Mouse (Mus musculus): ENCODE results near the gene Bdh1. TPM values are rescaled to one million over a fixed set of nuclear protein-coding genes. Genes with fewer than 3 reads are reported as not detected.
"Not testable (repeated sequence)": the region's sequence is repeated elsewhere in the genome, so short reads cannot be mapped to it uniquely, and the experiment has no call there.

Bdh1 gene
- polyA plus RNA-seq, 1 experiment from 2014 or later: 132 TPM

- Histone ChIP-seq H3K9ac (replicated peaks) (no peak overlapping the region), H3K27ac (replicated peaks) (no peak overlapping the region), H3K36me3 (peaks cover 38% of the 10 kb centered on the region), H3K27me3 (no peaks in the 10 kb centered on the region), H3K4me3 (no peak overlapping the region), H3K4me1 (peaks cover 4% of the 10 kb centered on the region), H3K9me3 (no peaks in the 10 kb centered on the region), H3K4me2 (replicated peaks) (no peak overlapping the region)
- no peak for ATAC-seq (replicated peaks)
- WGBS: 86% methylated on average over 4 of the region's 4 CpGs
Measured at GRCm38 (mm10) chr16:31454013-31454412, 31.9 kb downstream of the Bdh1 start.

GRCm38 (mm10) chr16:31455276-31456045 is 33.4 kb downstream of the Bdh1 start:
- H3K4me3 ChIP-seq: no peak overlapping the region
- 77% methylated on average over 21 of the region's 21 CpGs for WGBS
- no peaks in the 10 kb centered on the region for H3K27me3 ChIP-seq
- peaks cover 26% of the 10 kb centered on the region for H3K36me3 ChIP-seq
- no peaks in the 10 kb centered on the region for H3K9me3 ChIP-seq
- no peak overlapping the region for H3K4me2 ChIP-seq (replicated peaks)
- no peak overlapping the region for H3K9ac ChIP-seq (replicated peaks)
- ATAC-seq (replicated peaks): no peak
- H3K4me1 ChIP-seq: peaks cover 10% of the 10 kb centered on the region
- H3K27ac ChIP-seq (replicated peaks): no peak overlapping the region

- ATAC-seq (replicated peaks): peak; percentile 71
- Histone ChIP-seq H3K27ac (replicated peaks) (peak overlapping the region; percentile 81), H3K4me3 (peak overlapping the region; percentile 33), H3K4me1 (peaks cover 14% of the 10 kb centered on the region), H3K27me3 (no peaks in the 10 kb centered on the region), H3K4me2 (replicated peaks) (peak overlapping the region; percentile 48), H3K9ac (replicated peaks) (peak overlapping the region; percentile 48), H3K9me3 (no peaks in the 10 kb centered on the region), H3K36me3 (peaks cover 18% of the 10 kb centered on the region; the same call in 1 of the 2 replicates)
- 3% methylated on average over 17 of the region's 17 CpGs for WGBS
Measured at GRCm38 (mm10) chr16:31458229-31458918, 36.3 kb downstream of the Bdh1 start.

GRCm38 (mm10) chr16:31459968-31460461 is 37.9 kb downstream of the Bdh1 start:
- H3K4me3 ChIP-seq: no peak overlapping the region
- H3K27me3 ChIP-seq: no peaks in the 10 kb centered on the region
- H3K27ac ChIP-seq (replicated peaks): no peak overlapping the region
- no peaks in the 10 kb centered on the region for H3K9me3 ChIP-seq
- H3K4me1 ChIP-seq: peaks cover 14% of the 10 kb centered on the region
- H3K36me3 ChIP-seq: peaks cover 8% of the 10 kb centered on the region; the same call in 1 of the 2 replicates
- 41% methylated on average over 10 of the region's 10 CpGs for WGBS
- ATAC-seq (replicated peaks): no peak; the same call in 1 of the 2 replicates
- no peak overlapping the region for H3K4me2 ChIP-seq (replicated peaks)
- H3K9ac ChIP-seq (replicated peaks): no peak overlapping the region

- no peak for ATAC-seq (replicated peaks)
- no peaks in the 10 kb centered on the region for H3K9me3 ChIP-seq
- H3K27ac ChIP-seq (replicated peaks): no peak overlapping the region
- no peaks in the 10 kb centered on the region for H3K27me3 ChIP-seq
- no peak overlapping the region for H3K4me2 ChIP-seq (replicated peaks)
- WGBS: 62% methylated on average over 13 of the region's 13 CpGs
- H3K9ac ChIP-seq (replicated peaks): no peak overlapping the region
- H3K4me1 ChIP-seq: peaks cover 14% of the 10 kb centered on the region
- no peak overlapping the region for H3K4me3 ChIP-seq
- peaks cover 5% of the 10 kb centered on the region; the same call in 1 of the 2 replicates for H3K36me3 ChIP-seq
Measured at GRCm38 (mm10) chr16:31460506-31460905, 38.4 kb downstream of the Bdh1 start.

GRCm38 (mm10) chr16:31461046-31461445 is 39.0 kb downstream of the Bdh1 start:
- ATAC-seq (replicated peaks): no peak
- Histone ChIP-seq H3K4me2 (replicated peaks) (no peak overlapping the region), H3K9me3 (no peaks in the 10 kb centered on the region), H3K36me3 (peaks cover 5% of the 10 kb centered on the region; the same call in 1 of the 2 replicates), H3K4me1 (peaks cover 14% of the 10 kb centered on the region), H3K9ac (replicated peaks) (no peak overlapping the region), H3K27me3 (no peaks in the 10 kb centered on the region), H3K4me3 (no peak overlapping the region), H3K27ac (replicated peaks) (no peak overlapping the region)
- 80% methylated on average over 5 of the region's 5 CpGs for WGBS

GRCm38 (mm10) chr16:31462113-31462687 is 40.1 kb downstream of the Bdh1 start:
- Histone ChIP-seq H3K9me3 (no peaks in the 10 kb centered on the region), H3K4me2 (replicated peaks) (no peak overlapping the region), H3K36me3 (no peaks in the 10 kb centered on the region), H3K4me1 (peaks cover 14% of the 10 kb centered on the region), H3K9ac (replicated peaks) (no peak overlapping the region), H3K27ac (replicated peaks) (no peak overlapping the region), H3K4me3 (no peak overlapping the region), H3K27me3 (no peaks in the 10 kb centered on the region)
- no peak for ATAC-seq (replicated peaks)
- 27% methylated on average over 12 of the region's 12 CpGs for WGBS

- no peak for ATAC-seq (replicated peaks)
- 90% methylated on average over 5 of the region's 5 CpGs for WGBS
- no peak overlapping the region for H3K4me2 ChIP-seq (replicated peaks)
Measured at GRCm38 (mm10) chr16:31464953-31465352, 42.9 kb downstream of the Bdh1 start.

GRCm38 (mm10) chr16:31465630-31466029 is 43.5 kb downstream of the Bdh1 start:
- 0 out of 2 replicates have a peak, but pooled peaks cover 2% of the 10 kb centered on the region for H3K4me1 ChIP-seq
- ATAC-seq (replicated peaks): no peak
- no peaks in the 10 kb centered on the region for H3K9me3 ChIP-seq
- 56% methylated on average over 4 of the region's 4 CpGs for WGBS
- no peaks in the 10 kb centered on the region for H3K27me3 ChIP-seq
- H3K27ac ChIP-seq (replicated peaks): no peak overlapping the region
- H3K4me3 ChIP-seq: no peak overlapping the region
- H3K4me2 ChIP-seq (replicated peaks): no peak overlapping the region
- no peaks in the 10 kb centered on the region for H3K36me3 ChIP-seq
- H3K9ac ChIP-seq (replicated peaks): no peak overlapping the region

More at GRCm38 (mm10) chr16:31464953-31465352, 42.9 kb downstream of the Bdh1 start:
- Histone ChIP-seq H3K4me3 (no peak overlapping the region), H3K36me3 (no peaks in the 10 kb centered on the region), H3K9me3 (no peaks in the 10 kb centered on the region), H3K27ac (replicated peaks) (no peak overlapping the region), H3K4me1 (0 out of 2 replicates have a peak, but pooled peaks cover 9% of the 10 kb centered on the region), H3K9ac (replicated peaks) (no peak overlapping the region), H3K27me3 (no peaks in the 10 kb centered on the region)

- no peak overlapping the region for H3K27ac ChIP-seq (replicated peaks)
- H3K36me3 ChIP-seq: no peaks in the 10 kb centered on the region
- H3K27me3 ChIP-seq: no peaks in the 10 kb centered on the region
- no peak overlapping the region for H3K4me3 ChIP-seq
- no peak overlapping the region for H3K4me2 ChIP-seq (replicated peaks)
- no peaks in the 10 kb centered on the region for H3K9me3 ChIP-seq
- 86% methylated on average over 5 of the region's 5 CpGs for whole genome bisulfite sequencing
- H3K4me1 ChIP-seq: no peaks in the 10 kb centered on the region
- no peak for ATAC-seq (replicated peaks)
- no peak overlapping the region for H3K9ac ChIP-seq (replicated peaks)
Measured at GRCm38 (mm10) chr16:31466106-31466505, 44.0 kb downstream of the Bdh1 start.

GRCm38 (mm10) chr16:31470819-31471218 is 48.7 kb downstream of the Bdh1 start:
- H3K4me2 ChIP-seq (replicated peaks); H3K27ac ChIP-seq (replicated peaks); H3K36me3 ChIP-seq; H3K27me3 ChIP-seq; H3K4me3 ChIP-seq; ATAC-seq (replicated peaks); H3K9ac ChIP-seq (replicated peaks); H3K9me3 ChIP-seq: not testable (repeated sequence)
- peaks cover 19% of the 10 kb centered on the region for H3K4me1 ChIP-seq
- 97% methylated on average over 4 of the region's 4 CpGs for WGBS

- WGBS: 96% methylated on average over 5 of the region's 5 CpGs
- no peak for ATAC-seq (replicated peaks)
- Histone ChIP-seq H3K27me3 (no peaks in the 10 kb centered on the region), H3K36me3 (no peaks in the 10 kb centered on the region), H3K4me2 (replicated peaks) (no peak overlapping the region), H3K9me3 (no peaks in the 10 kb centered on the region), H3K4me3 (no peak overlapping the region), H3K27ac (replicated peaks) (no peak overlapping the region), H3K9ac (replicated peaks) (no peak overlapping the region), H3K4me1 (peaks cover 19% of the 10 kb centered on the region)
Measured at GRCm38 (mm10) chr16:31471994-31472393, 49.9 kb downstream of the Bdh1 start.
